Mouse (Mus musculus) heart, embryonic 15.5 days (tissue): ENCODE measurements around the gene Ttll1. TPM values are rescaled to one million over a fixed set of nuclear protein-coding genes. Genes with fewer than 3 reads are reported as not detected.

ENCODE experiments used
- ATAC-seq: fragments of 200-750 bp; cut with Nextera tagmentation; replicated peaks from 2 replicates; pipeline ENCODE4 v1.8.0; 2017; ENCODE audit warnings: low read depth, moderate TSS enrichment; ENCODE audit not compliant: insufficient number of reproducible peaks, insufficient read depth, low FRiP score
- H3K27ac ChIP-seq: fragments of 300-500 bp; sonication (generic); 2 replicates; pipeline ENCODE4 v1.5.1; 2015; ENCODE audit warnings: mild to moderate bottlenecking, inconsistent platforms
- H3K27me3 ChIP-seq: fragments of 300-500 bp; sonication (generic); 2 replicates; pipeline ENCODE4 v1.6.1; 2015; ENCODE audit warnings: inconsistent platforms
- H3K36me3 ChIP-seq: fragments of 300-500 bp; sonication (generic); 2 replicates; pipeline ENCODE4 v1.6.1; 2015; ENCODE audit warnings: mild to moderate bottlenecking, inconsistent platforms
- H3K4me1 ChIP-seq: fragments of 300-500 bp; sonication (generic); replicated peaks from 2 replicates; pipeline ENCODE4 v1.6.1; 2015; ENCODE audit warnings: inconsistent platforms
- H3K4me2 ChIP-seq: fragments of 300-500 bp; sonication (generic); 2 replicates; pipeline ENCODE4 v1.6.1; 2015; ENCODE audit warnings: inconsistent platforms, mild to moderate bottlenecking, moderate library complexity
- H3K4me3 ChIP-seq: fragments of 300-500 bp; sonication (generic); 2 replicates; pipeline ENCODE4 v1.5.1; 2015; ENCODE audit warnings: mild to moderate bottlenecking, inconsistent platforms
- H3K9ac ChIP-seq: fragments of 300-500 bp; sonication (generic); 2 replicates; pipeline ENCODE4 v1.6.1; 2015; ENCODE audit warnings: mild to moderate bottlenecking, inconsistent platforms
- H3K9me3 ChIP-seq: fragments of 300-500 bp; sonication (generic); replicated peaks from 2 replicates; pipeline ENCODE4 v1.6.1; 2016; ENCODE audit warnings: inconsistent platforms
- WGBS: fragments of 180-500 bp; shearing (Covaris S2); methylation state at CpG from one replicate; pipeline ENCODE4 v1.1.7; 2015; ENCODE audit warnings: mixed read lengths; 5-methylcytosine and 5-hydroxymethylcytosine counted together
- polyA plus RNA-seq: library from polyadenylated mRNA; unstranded; fragments of >200 nt; fragmentation: Nextera tagmentation; extraction: Ambion mirVana; gene quantifications from 2 replicates; pipeline ENCODE4 v1.2.1, GENCODE M21; 2015

Gene Ttll1
- polyA plus RNA-seq, 1 experiment from 2014 or later, result 23.4 TPM

DNA sequence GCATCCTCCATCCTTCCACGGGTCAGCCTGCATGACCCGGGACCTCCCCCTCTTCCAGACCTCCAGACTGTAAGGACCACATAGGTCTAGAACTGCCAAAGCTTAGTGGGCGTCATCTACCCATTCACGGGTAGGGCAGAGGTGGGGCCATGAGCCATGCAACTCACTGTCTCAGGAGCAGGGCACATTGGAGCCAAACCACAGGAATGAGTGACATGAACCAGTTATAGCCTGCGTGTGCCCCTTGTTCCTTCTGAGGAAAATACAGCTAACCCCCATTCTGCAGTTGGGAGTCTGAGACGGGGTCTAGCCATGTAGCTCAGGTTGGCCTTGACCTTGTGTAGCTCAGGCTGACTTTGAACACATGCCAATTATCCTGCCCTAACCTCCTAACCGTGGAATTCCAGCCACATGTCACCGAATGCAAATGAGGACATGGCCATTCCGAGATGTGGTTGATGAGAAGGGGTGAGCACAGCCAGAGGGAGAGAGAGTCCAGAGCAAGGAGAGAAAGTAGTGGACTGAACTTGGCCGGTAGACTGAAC, 29.4 kb downstream of the Ttll1 start:
- Histone ChIP-seq H3K36me3 (no peaks in the 10 kb centered on the region; the same call in 1 of the 2 replicates), H3K27me3 (no peaks in the 10 kb centered on the region), H3K4me3 (no peak overlapping the region), H3K4me1 (0 out of 2 replicates have a peak, but pooled peaks cover 5% of the 10 kb centered on the region), H3K4me2 (no peak overlapping the region), H3K9me3 (no peaks in the 10 kb centered on the region), H3K9ac (no peak overlapping the region), H3K27ac (no peak overlapping the region)
- no peak for ATAC-seq
- WGBS, result 59% methylated on average over 10 of the region's 10 CpGs

DNA sequence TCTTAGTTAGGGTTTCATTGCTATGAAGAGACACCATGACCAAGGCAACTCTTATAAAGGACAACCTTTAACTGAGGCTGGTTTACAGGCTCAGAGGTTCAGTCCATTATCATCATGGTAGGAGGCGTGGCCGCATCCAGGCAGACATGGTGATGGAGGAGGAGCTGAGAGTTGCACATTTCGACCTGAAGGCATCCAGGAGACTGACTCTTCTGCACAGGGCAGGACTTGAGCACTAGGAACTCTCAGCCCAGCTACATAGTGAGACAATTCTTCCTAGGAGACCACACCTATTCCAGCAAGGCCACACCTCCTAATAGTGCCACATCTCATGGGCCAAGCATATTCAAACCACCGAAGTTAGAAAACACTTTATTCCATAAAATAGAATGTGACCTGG, 30.9 kb downstream of the Ttll1 start:
- 86% methylated on average over 4 of the region's 4 CpGs for WGBS

DNA sequence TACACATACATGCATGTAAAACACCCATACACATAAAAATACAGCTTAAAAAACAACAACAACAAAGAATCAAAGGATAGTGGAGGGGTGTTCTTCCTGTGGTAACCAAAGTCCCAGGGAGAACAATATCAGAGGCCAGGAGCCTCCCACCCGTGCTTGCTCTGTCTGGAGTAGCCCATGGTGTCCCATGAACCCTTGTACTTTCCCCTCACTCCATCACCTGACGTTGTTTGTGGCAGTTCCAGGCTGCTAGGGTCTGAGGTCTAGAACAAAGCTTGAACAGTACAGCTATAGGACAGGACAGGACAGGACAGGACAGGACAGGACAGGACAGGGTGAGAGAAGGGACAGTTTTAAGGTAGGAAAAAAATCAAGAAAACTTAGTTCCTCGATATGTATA, 32.6 kb downstream of the Ttll1 start:
- Histone ChIP-seq H3K27ac (no peak overlapping the region), H3K9me3 (no peaks in the 10 kb centered on the region), H3K27me3 (no peaks in the 10 kb centered on the region), H3K4me3 (no peak overlapping the region), H3K36me3 (no peaks in the 10 kb centered on the region), H3K9ac (no peak overlapping the region), H3K4me2 (no peak overlapping the region), H3K4me1 (peaks cover 20% of the 10 kb centered on the region)
- ATAC-seq, result no peak
- 67% methylated on average over 3 of the region's 3 CpGs for WGBS

More for the DNA sequence above, 30.9 kb downstream of the Ttll1 start:
- Histone ChIP-seq H3K36me3 (no peaks in the 10 kb centered on the region), H3K27me3 (no peaks in the 10 kb centered on the region), H3K27ac (no peak overlapping the region), H3K4me2 (no peak overlapping the region), H3K4me3 (no peak overlapping the region), H3K9me3 (no peaks in the 10 kb centered on the region), H3K4me1 (peaks cover 6% of the 10 kb centered on the region), H3K9ac (no peak overlapping the region)
- ATAC-seq, result no peak

GRCm38 (mm10) chr15:83476593-83477273, 34.0 kb downstream of the Ttll1 start:
- no peak overlapping the region for H3K27ac ChIP-seq
- 64% methylated on average over 12 of the region's 12 CpGs for WGBS
- no peaks in the 10 kb centered on the region for H3K27me3 ChIP-seq
- no peak overlapping the region for H3K4me2 ChIP-seq
- H3K4me1 ChIP-seq, result peaks cover 24% of the 10 kb centered on the region
- no peak overlapping the region for H3K4me3 ChIP-seq
- no peaks in the 10 kb centered on the region for H3K9me3 ChIP-seq
- ATAC-seq, result no peak; the same call in 1 of the 2 replicates
- no peak overlapping the region for H3K9ac ChIP-seq
- no peaks in the 10 kb centered on the region for H3K36me3 ChIP-seq

- Histone ChIP-seq H3K4me1 (peaks cover 30% of the 10 kb centered on the region), H3K9me3 (no peaks in the 10 kb centered on the region), H3K27ac (peak overlapping the region; percentile 66), H3K4me3 (no peak overlapping the region), H3K36me3 (no peaks in the 10 kb centered on the region), H3K4me2 (peak overlapping the region; percentile 18; the same call in 1 of the 2 replicates), H3K9ac (no peak overlapping the region), H3K27me3 (no peaks in the 10 kb centered on the region)
- 15% methylated on average over 5 of the region's 5 CpGs for WGBS
- no peak for ATAC-seq
Observed at GRCm38 (mm10) chr15:83474466-83474836, 36.2 kb downstream of the Ttll1 start.

GRCm38 (mm10) chr15:83473832-83474465, 36.7 kb downstream of the Ttll1 start:
- peak overlapping the region; percentile 18; the same call in 1 of the 2 replicates for H3K4me2 ChIP-seq
- WGBS, result 51% methylated on average over 10 of the region's 10 CpGs
- no peaks in the 10 kb centered on the region for H3K27me3 ChIP-seq
- no peaks in the 10 kb centered on the region for H3K9me3 ChIP-seq
- peak overlapping the region; percentile 66 for H3K27ac ChIP-seq
- no peak overlapping the region for H3K9ac ChIP-seq
- H3K4me1 ChIP-seq, result peaks cover 30% of the 10 kb centered on the region
- H3K36me3 ChIP-seq, result no peaks in the 10 kb centered on the region
- H3K4me3 ChIP-seq, result no peak overlapping the region
- ATAC-seq, result peak; percentile 68

GRCm38 (mm10) chr15:83473251-83473650, 37.4 kb downstream of the Ttll1 start:
- 81% methylated on average over 1 of the region's 1 CpGs for WGBS
- H3K9ac ChIP-seq, result no peak overlapping the region
- peaks cover 30% of the 10 kb centered on the region for H3K4me1 ChIP-seq
- H3K9me3 ChIP-seq, result no peaks in the 10 kb centered on the region
- H3K27ac ChIP-seq, result no peak overlapping the region
- H3K4me2 ChIP-seq, result no peak overlapping the region
- no peak overlapping the region for H3K4me3 ChIP-seq
- no peaks in the 10 kb centered on the region for H3K36me3 ChIP-seq
- H3K27me3 ChIP-seq, result no peaks in the 10 kb centered on the region
- no peak for ATAC-seq

DNA sequence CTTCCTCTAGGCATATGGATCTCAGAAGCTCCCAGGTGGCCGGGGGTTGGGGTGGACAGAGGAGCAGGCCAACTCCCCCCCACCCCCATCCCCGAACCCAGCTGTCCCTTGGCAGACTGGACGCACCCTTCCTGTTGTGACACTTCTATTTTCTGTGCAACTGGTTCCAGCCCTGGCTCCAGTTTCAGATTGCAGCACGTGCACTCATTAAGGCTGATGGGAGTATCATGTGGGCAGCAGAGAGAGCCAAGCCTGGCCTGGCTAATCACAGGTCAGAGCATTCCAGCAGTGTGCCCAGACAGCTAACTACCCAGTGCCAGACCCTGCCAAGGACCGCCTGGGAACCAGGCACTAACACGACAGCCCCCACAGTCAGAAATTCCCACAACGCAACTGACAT, 39.2 kb downstream of the Ttll1 start:
- peak overlapping the region; percentile 81 for H3K27ac ChIP-seq

GRCm38 (mm10) chr15:83470443-83470842, 40.2 kb downstream of the Ttll1 start:
- 86% methylated on average over 8 of the region's 8 CpGs for WGBS
- Histone ChIP-seq H3K27ac (no peak overlapping the region), H3K4me1 (peaks cover 30% of the 10 kb centered on the region)

More for the DNA sequence above, 39.2 kb downstream of the Ttll1 start:
- no peaks in the 10 kb centered on the region for H3K36me3 ChIP-seq
- 42% methylated on average over 7 of the region's 7 CpGs for WGBS
- H3K9me3 ChIP-seq, result no peaks in the 10 kb centered on the region
- no peak overlapping the region for H3K4me3 ChIP-seq
- peaks cover 30% of the 10 kb centered on the region for H3K4me1 ChIP-seq
- peak; percentile 69 for ATAC-seq
- no peaks in the 10 kb centered on the region for H3K27me3 ChIP-seq
- H3K4me2 ChIP-seq, result no peak overlapping the region
- no peak overlapping the region for H3K9ac ChIP-seq

DNA sequence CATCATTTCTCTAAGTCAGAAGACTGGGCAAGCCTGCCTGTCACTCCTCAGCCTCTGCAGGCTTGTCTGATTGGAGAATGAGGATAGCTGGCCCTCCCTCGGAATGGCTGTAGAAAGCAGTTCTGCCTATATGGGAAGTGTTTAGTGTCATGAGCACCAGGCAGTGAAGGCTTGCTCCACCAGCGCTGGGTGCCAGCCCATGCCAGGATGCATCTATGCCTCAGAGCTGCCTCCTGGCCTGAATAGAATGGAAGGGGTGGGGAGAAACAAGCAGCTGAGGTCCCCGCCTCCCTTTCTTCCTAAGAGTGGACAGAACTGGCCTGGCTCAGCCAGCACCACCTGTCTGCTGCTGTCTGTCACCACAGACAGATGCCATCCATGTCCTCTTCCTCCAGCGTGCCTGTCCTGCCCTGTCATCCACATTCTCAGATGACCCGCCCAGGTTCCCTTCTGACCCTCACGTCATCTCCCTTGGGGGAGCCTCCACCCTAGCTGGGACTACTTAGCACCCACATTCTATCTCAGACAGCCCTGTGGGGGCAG, 41.3 kb downstream of the Ttll1 start:
- 45% methylated on average over 6 of the region's 6 CpGs for WGBS
- H3K9ac ChIP-seq, result no peak overlapping the region
- H3K27me3 ChIP-seq, result no peaks in the 10 kb centered on the region
- H3K4me2 ChIP-seq, result no peak overlapping the region
- H3K27ac ChIP-seq, result no peak overlapping the region
- H3K4me1 ChIP-seq, result peaks cover 24% of the 10 kb centered on the region
- no peak for ATAC-seq
- H3K4me3 ChIP-seq, result no peak overlapping the region
- no peaks in the 10 kb centered on the region for H3K36me3 ChIP-seq
- H3K9me3 ChIP-seq, result no peaks in the 10 kb centered on the region

More at GRCm38 (mm10) chr15:83470443-83470842, 40.2 kb downstream of the Ttll1 start:
- Histone ChIP-seq H3K4me3 (no peak overlapping the region), H3K4me2 (no peak overlapping the region), H3K36me3 (no peaks in the 10 kb centered on the region), H3K9ac (no peak overlapping the region), H3K27me3 (no peaks in the 10 kb centered on the region), H3K9me3 (no peaks in the 10 kb centered on the region)
- no peak for ATAC-seq

DNA sequence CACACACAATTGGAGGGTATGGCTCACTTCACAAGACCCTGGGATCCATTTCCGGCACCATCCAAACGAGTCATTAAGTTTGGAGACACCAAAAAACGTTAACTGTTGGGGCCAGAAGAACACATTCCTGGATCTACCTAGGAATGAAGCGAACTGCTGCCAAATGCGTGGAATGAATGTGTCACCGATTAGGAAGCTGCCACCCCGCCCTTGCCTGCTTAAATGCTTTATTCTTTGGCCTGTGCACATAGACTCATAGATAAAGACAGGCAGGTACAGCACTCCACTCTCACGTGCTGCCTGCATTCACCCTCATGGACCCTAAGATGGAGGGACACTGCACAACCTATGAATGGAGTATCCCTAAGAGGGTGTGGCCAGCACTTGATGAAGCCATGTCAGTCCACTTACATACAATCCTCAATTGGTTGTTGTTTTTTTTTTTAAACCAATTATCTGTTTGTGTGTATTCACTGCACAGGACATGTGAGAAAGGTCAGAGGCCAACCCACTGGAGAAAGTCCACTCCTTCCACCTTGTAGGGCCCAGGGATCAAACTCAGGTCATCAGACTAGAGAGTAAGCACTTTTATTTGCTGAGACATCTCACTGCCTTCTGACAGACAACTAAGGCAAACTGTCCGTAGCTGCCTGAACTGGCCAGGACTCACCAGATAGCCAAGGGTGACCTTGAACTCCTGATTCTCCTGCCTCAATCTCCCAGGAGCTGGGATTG, 43.3 kb downstream of the Ttll1 start:
- H3K4me2 ChIP-seq, result no peak overlapping the region
- H3K9me3 ChIP-seq, result no peaks in the 10 kb centered on the region
- no peaks in the 10 kb centered on the region for H3K27me3 ChIP-seq
- H3K27ac ChIP-seq, result no peak overlapping the region
- ATAC-seq, result no peak
- H3K4me3 ChIP-seq, result no peak overlapping the region
- H3K36me3 ChIP-seq, result no peaks in the 10 kb centered on the region
- peaks cover 26% of the 10 kb centered on the region for H3K4me1 ChIP-seq
- WGBS, result 69% methylated on average over 9 of the region's 9 CpGs
- H3K9ac ChIP-seq, result no peak overlapping the region
